Mouse (Mus musculus) E14TG2a.4 (cell line): ENCODE results near the gene Fbxw25.
"Not testable (repeated sequence)": the region's sequence is repeated elsewhere in the genome, so short reads cannot be mapped to it uniquely, and the experiment has no call there.

Source experiments
- H3K27me3 ChIP-seq: 2 replicates; pipeline ENCODE4 v1.6.1; 2014; ENCODE audit warnings: low read length, control low read depth; ENCODE audit not compliant: insufficient read depth
- H3K36me3 ChIP-seq: 2 replicates; pipeline ENCODE4 v1.6.1; 2014; ENCODE audit warnings: low read length, control low read depth; ENCODE audit not compliant: insufficient read depth
- H3K4me1 ChIP-seq: replicated peaks from 2 replicates; pipeline ENCODE4 v1.6.1; 2014; ENCODE audit warnings: low read depth, low read length, control low read depth
- H3K4me3 ChIP-seq: replicated peaks from 2 replicates; pipeline ENCODE4 v1.5.1; 2014; ENCODE audit warnings: mild to moderate bottlenecking, low read length
- H3K9me3 ChIP-seq: 2 replicates; pipeline ENCODE4 v1.6.1; 2014; ENCODE audit warnings: low read length, control low read depth
- CTCF ChIP-seq: conservative IDR thresholded peaks from 2 replicates; pipeline ENCODE4 v1.5.1; 2014; ENCODE audit warnings: low read length
- NANOG ChIP-seq: IDR thresholded peaks from 2 replicates; pipeline ENCODE4 v1.6.1; 2014; ENCODE audit warnings: borderline replicate concordance, low read length, mixed read lengths
- POU5F1 ChIP-seq: IDR thresholded peaks from 2 replicates; pipeline ENCODE4 v1.6.1; 2014; ENCODE audit warnings: low read length, borderline replicate concordance

The Fbxw25 gene

DNA sequence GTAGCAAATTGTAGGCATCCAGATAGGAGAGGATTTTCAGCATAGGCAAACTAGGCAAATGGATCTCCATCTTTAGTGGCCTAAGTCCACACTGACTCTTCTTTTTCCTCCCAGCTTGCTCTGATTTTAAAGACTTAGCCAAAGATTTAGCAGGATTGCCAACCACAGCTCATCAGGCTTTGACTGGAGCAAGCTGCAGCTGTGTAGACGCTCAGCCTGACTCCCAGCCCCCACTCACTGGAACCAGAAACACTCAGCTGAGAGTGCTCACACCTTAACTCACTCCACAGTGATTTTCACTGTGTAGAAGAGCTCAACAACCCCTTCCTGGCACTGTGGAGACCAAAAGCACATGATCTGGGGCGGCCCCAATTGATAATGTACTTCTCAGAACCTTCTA is at the start of gene Fbxw25:
Fbxw25 (minus strand) TSS at position 101 of the 400 bp plus-strand sequence.
- H3K9me3 ChIP-seq, H3K4me3 ChIP-seq, H3K27me3 ChIP-seq, H3K36me3 ChIP-seq, H3K4me1 ChIP-seq: not testable (repeated sequence)

DNA sequence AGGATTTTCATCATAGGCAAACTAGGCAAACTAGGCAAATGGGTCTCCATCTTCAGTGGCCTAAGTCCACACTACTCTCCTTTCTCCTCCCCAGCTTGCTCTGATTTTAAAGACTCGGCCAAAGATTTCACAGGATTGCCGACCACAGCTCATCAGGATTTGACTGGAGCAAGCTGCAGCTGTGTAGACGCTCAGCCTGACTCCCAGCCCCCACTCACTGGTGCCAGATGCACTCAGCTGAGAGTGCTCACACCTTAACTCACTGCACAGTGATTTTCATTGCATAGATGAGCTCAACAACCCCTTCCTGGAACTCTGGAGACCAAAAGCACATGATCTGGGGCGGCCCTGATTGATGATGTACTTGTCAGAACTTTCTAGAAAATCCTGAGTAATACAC is 38.1 kb upstream of the Fbxw25 start, which contains the start of gene Fbxw18:
Fbxw18 (minus strand) TSS at position 101 of the 400 bp plus-strand sequence.
- not testable (repeated sequence) for H3K4me1 ChIP-seq, H3K27me3 ChIP-seq, H3K9me3 ChIP-seq, H3K4me3 ChIP-seq, H3K36me3 ChIP-seq

DNA sequence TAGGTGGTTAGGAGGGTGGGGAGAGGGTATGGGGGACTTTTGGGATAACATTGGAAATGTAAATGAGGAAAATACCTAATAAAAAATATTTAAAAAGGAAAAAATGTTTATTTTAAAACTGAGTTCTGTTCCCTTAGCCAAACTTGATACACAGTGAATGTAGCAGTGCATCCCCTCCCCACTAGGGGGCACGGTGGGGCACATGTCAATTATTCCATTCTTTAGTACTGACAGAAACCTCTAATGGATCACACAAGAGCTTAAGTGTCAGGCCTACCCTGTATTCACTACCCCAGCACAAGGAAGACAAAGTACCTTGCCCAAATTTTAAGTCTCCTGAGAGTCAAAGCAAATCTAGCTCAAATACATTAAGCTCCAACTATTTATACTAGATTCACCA is 20.8 kb upstream of the Fbxw25 start:
- H3K4me3 ChIP-seq: no peak overlapping the region
- H3K4me1 ChIP-seq: no peaks in the 10 kb centered on the region
- H3K27me3 ChIP-seq: no peaks in the 10 kb centered on the region
- H3K9me3 ChIP-seq: peaks cover 3% of the 10 kb centered on the region; the same call in 1 of the 2 replicates
- no peaks in the 10 kb centered on the region for H3K36me3 ChIP-seq
- TF ChIP-seq POU5F1: no peak
- peak; percentile 85 for TF ChIP-seq CTCF

DNA sequence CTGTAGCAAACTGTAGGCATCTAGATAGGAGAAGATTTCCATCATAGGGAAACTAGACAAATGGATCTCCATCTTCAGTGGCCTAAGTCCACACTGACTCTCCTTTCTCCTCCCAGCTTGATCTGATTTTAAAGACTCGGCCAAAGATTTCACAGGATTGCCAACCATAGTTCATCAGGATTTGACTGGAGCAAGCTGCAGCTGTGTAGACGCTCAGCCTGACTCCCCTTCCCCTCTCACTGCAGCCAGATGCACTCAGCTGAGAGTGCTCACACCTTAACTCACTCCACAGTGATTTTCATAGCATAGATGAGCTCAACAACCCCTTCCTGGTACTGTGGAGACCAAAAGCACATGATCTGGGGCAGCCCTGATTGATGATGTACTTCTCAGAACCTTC is 38.5 kb downstream of the Fbxw25 start, which contains the start of gene Fbxw24:
Fbxw24 (minus strand) TSS at position 101 of the 400 bp plus-strand sequence.
- H3K9me3 ChIP-seq, H3K4me3 ChIP-seq, H3K27me3 ChIP-seq: not testable (repeated sequence)

DNA sequence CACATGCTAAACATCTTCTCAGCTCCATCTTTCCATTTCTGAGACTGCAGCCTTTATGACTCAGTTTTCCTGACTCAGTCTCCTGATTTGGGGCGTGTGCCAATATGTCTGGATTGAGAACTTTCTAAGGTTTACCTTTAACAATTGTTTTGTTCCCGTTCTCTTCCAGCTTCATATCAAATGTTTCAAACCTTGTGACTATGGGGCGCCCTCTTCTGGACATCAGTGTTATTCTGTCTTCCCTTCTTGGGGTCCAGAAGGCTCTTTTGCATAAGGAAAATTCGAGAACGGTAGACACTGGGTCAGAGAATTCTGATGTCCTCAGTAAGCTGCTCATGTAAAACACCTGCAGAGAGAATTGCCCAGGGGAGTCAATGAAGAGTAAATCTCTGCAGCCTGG is 57.6 kb downstream of the Fbxw25 start:
- not testable (repeated sequence) for H3K4me1 ChIP-seq, H3K27me3 ChIP-seq, H3K4me3 ChIP-seq, H3K9me3 ChIP-seq, H3K36me3 ChIP-seq
- peak; percentile 22; the same call in 1 of the 2 replicates for TF ChIP-seq CTCF

More for the DNA sequence above, 38.5 kb downstream of the Fbxw25 start, which contains the start of gene Fbxw24:
- H3K4me1 ChIP-seq, H3K36me3 ChIP-seq: not testable (repeated sequence)

DNA sequence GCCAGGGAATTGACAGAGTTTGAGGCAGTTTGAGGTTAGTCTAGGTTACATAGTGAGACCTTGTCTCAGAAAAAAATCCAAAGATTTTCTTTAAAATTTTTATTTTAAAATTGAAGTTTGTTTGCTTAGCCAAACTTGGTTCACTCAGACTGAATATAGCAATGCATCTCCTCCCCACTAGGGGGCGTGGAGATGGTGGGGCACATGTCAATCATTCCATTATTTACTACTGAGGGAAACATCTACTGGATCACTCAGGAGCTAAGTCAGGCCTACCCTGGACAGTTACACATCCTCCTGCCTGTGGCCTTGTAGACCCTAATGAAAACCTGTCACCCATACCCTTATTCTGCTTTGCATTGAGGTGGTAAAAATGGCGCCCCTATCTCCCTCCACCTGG is 62.3 kb downstream of the Fbxw25 start:
- H3K9me3 ChIP-seq, H3K27me3 ChIP-seq, H3K4me3 ChIP-seq, H3K36me3 ChIP-seq: not testable (repeated sequence)
- peaks cover 10% of the 10 kb centered on the region for H3K4me1 ChIP-seq
- TF ChIP-seq CTCF: peak; percentile 41

DNA sequence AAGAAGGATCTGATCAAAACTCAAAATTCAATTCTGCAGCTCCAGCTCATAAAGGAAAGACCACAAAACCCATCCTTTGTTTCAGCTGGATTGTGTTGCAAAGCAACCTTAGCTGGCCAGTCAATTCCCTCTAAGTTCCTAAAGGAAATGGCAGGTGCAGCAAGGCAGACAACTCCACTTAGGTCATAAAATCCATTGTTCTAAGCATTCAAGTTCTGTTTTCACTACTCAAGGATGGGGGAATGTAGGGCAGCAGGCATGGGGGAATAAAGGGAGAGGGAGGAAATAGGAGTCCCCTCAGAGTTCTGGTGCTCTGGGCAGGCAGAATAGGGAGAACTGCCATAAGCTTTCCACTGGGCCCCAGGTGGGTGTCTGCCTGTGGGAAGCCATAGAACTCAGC is 67.2 kb downstream of the Fbxw25 start:
- Histone ChIP-seq H3K4me1 (peaks cover 26% of the 10 kb centered on the region), H3K36me3 (no peaks in the 10 kb centered on the region), H3K27me3 (no peaks in the 10 kb centered on the region), H3K9me3 (peaks cover 21% of the 10 kb centered on the region), H3K4me3 (no peak overlapping the region)
- peak; percentile 14; the same call in 1 of the 2 replicates for TF ChIP-seq NANOG
- TF ChIP-seq POU5F1: no peak
